Mouse (Mus musculus): ENCODE results near the gene Anp32a.

DNA sequence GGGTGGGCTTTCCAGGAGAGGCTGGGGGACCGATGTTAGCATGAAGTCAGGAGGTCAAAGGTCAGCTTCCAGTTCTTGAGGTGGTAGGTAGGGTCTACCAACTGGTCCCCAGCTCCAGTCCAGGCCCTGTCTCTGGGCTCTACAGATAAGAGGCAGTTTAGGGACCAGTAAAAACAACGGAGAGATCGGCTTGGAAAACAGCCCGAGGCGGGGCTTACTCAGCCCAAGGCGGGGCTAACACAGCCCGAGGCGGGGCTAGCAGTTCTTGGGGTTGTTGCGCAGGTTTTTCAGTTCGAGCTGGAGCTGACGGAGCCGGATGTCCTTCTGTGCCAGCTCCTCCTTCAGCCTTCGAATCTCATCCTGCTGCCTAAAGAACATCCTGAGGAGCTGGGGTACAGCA is 79.9 kb downstream of the Anp32a start:
- TF ChIP-seq GATA1 (IDR thresholded peaks at IDR 0.05; ENCODE audit: borderline replicate concordance, low read length) (no peak), FLI1 (IDR thresholded peaks at IDR 0.05; ENCODE audit: low read length) (no peak)

Data from megakaryocyte, embryonic 14.5 days (primary cell).